Mouse (Mus musculus) erythroblast, embryonic 14.5 days (primary cell): ENCODE results near the gene Tmem274.

ENCODE experiments used
- GATA1 ChIP-seq: IDR thresholded peaks from 2 replicates; pipeline ENCODE4 v1.6.1; 2012; ENCODE audit warnings: low read length, inconsistent platforms, mixed read lengths
- TAL1 ChIP-seq: IDR thresholded peaks from 3 replicates; pipeline ENCODE4 v1.6.1; 2012; ENCODE audit warnings: low read length, inconsistent platforms, mixed read lengths

DNA sequence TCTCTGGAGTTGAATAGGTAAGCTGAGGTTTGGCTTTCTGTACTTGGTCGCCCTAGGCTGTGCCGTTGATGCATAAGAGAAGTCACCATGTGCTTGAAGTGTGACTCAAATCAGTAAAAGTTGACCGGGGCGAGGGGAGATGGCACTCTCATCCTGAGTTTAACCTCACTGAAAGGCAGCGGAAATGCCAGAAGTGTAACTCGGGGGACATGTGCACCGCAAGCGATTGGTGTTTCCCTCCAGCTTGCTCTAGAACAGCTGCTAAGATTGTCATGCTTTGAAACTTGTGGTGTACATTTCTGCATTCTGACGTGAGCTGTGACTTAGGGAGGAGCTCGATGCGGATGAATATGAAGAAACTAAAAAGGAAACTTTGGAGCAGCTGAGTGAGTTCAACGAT, 10.6 kb downstream of the Tmem274 start:
- TF ChIP-seq TAL1 (no peak), GATA1 (no peak)
